Mouse (Mus musculus) E14TG2a.4 (cell line): ENCODE data around the gene Gpsm2.

Experiments
- CTCF ChIP-seq: conservative IDR thresholded peaks from 2 replicates; pipeline ENCODE4 v1.5.1; 2014; ENCODE audit warnings: low read length
- NANOG ChIP-seq: IDR thresholded peaks from 2 replicates; pipeline ENCODE4 v1.6.1; 2014; ENCODE audit warnings: borderline replicate concordance, low read length, mixed read lengths
- POU5F1 ChIP-seq: IDR thresholded peaks from 2 replicates; pipeline ENCODE4 v1.6.1; 2014; ENCODE audit warnings: low read length, borderline replicate concordance

GRCm38 (mm10) chr3:108652866-108653642, 69.1 kb downstream of the Gpsm2 start:
- TF ChIP-seq POU5F1 (peak; percentile 88), CTCF (no peak), NANOG (no peak)
